Mouse (Mus musculus): Measurements from ENCODE around the gene Lclat1.

- TF ChIP-seq GATA1 (IDR thresholded peaks at IDR 0.05; ENCODE audit: low read length) (no peak), TAL1 (IDR thresholded peaks at IDR 0.05; ENCODE audit: low read length) (no peak)
Observed at GRCm38 (mm10) chr17:73243676-73244075, 135.9 kb downstream of the Lclat1 start.
